Mouse (Mus musculus): Measurements from ENCODE around the gene Nebl.

DNA sequence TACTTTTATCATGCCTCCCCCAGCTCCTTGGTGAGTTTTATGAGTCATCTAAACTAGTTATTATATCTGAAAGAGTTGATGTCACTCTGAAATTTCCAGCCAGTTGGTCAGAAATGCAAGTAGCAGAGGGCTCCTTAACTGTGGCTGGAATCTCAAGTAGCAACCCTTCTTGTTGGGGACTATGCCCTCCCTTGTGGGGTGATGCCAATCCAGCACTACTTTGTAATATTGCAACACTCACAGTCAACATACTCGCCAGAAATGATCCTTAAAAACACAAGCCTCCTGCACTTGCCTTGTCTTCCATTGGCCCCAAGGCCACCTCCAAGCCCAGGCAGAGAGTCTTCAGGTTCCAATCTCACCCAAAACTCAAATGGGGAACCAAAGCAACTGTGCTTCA lies 13.0 kb downstream of the Nebl start:
- TF ChIP-seq CTCF (IDR thresholded peaks at IDR 0.05) (no peak), EP300 (IDR thresholded peaks at IDR 0.05) (peak; percentile 92)

Data from lung, postnatal 0 days (tissue).